Mouse (Mus musculus) layer of hippocampus, adult 9-11 months (tissue): ENCODE measurements around the gene Rin3.
A peak's percentile ranks its signal among the peaks of the same experiment; 100 is the strongest.

Source experiments
- DNase-seq: peaks from one replicate; pipeline ENCODE4 v3.0.0; 2022

The Rin3 gene

DNA sequence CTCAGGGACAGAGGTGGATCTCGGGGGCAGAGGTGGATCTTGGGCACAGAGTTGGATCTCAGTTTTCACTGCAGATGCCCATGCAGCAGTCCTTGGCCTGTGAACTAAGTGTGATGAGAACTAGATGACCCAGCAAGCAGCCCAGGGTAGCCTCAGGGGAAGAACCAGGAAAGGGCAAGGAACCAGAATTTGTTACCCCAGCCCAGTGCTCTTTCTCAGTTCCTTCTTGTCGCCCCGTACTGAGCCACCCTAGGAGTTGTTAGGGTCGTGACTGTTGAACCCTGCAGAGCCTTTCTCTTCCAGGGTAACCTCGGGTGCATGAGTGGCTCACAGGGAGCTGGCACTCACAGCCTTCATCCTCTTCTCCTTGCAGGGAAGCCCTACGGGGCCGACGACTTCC, 99.3 kb downstream of the Rin3 start:
- no peak for DNase-seq

DNA sequence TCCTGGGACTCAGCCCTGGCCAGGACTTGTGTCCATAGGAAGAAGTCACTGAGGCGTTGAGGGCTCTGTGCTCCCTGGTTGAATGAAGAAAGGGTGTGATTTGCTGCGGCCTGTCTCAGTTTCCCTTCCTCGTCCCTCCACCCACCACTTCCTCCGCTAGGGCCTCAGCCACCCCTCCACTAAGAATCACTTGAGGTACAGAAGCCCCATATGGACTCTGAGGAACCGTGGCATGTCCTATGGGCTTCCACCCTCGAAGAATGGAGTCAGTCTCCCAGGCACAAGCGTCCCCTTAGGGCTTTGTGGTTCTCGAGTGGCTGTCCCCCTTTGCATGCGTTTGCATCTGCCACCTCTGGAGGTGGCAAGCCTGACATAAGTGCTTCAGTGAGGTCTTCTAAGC, 100.4 kb downstream of the Rin3 start:
- DNase-seq, result no peak

DNA sequence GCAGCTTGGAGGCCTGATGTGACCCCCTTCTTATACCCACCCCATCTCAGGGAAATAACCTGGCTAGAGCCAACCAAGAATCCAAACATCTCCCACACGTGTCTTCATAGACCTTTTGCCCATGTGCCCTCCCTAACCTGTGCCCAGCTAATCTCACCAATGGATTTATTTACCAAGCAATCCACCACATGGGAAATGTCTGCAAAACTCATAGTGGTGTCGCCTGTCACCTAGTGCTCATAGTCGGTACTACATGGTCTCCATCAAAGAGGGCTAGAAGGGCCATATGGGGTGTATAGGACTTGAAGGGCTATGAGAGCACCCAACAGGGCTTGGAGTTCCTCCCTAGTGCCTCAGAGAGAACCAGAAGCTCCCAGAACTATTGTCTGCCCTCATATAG, 102.0 kb downstream of the Rin3 start:
- DNase-seq, result no peak

DNA sequence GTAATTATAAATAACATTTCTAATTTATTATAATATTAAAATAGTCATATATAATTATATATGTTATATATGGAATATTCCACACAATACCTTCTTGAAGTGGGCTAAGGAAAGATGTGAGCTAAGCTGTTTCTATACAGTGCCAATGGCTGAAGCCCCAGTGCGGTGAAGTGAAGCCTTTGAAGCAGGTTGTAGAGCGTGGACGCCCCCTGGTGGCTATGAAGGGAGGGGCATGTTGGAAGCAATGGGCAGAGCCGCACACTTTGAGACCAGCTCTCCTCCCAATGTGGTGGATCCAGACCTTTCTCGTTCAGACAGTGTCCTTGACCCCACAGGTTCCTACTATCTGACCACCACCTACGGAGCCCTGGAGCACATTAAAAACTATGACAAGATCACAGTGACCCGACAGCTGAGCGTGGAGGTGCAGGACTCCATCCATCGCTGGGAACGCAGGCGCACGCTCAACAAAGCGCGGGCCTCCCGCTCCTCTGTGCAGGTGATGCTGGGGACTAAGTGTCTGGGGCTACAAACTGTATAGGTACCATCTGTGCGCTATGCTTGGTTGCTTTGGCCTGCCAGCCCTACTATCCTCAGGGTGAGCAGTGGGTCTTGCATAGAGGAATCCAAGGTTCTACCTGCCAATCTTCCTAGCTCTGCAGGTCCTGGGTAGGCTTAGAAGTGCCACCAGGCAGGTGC, 104.5 kb downstream of the Rin3 start:
- peak; percentile 81 for DNase-seq

DNA sequence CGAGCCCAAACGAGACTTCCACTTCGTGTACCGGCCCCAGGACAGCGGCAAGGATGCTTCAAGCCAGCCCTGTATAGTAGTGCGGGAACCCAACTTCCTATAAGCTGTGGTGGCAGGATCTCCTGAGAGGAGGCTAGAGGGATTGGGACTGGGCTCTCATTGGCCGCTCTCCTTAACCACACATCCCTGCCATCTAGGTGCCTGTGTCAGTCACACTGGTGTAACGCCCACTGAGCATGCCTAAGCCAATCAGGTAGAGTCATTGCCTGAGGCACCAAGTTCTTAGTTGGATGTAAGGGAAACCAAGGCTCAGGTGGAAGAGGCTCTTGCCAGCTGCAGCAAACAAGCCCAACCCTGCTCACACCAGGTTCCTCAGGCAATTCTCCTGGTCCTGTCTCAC, 107.2 kb downstream of the Rin3 start:
- DNase-seq, result no peak

DNA sequence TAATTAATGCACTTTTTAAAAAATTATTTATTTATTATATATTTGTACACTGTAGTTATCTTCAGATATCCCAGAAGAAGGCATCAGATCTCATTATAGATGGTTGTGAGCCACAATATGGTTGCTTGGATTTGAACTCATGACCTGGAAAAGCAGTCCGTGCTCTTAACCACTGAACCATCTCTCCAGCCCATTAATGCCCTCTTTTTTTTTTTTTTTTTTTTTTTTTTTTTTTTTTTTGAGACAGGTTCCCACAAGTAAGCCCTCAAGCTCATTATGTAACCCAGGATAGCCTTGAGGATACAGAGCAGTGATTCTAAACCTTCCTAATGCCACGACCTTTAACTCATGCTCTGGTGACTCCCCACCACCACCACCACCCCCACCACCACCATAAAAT, 108.3 kb downstream of the Rin3 start:
- no peak for DNase-seq

DNA sequence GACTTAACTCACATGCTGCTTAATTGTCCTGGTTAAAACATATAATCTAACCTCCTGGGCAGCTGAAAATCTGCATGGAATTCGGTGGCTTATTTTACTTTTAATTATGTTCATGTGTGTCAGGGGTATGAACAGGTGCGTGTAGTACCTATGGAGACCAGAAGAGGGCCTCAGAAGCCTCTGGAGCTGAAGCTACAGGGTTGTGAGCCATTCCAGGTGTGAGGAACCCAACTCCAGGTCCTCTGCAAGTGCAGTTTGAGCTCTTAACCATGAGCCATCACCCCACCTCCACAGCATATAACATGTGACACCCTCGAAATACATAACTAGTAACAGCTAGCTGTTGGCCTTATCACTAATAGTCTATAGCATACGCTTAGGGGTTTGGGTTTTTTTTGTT, 109.1 kb downstream of the Rin3 start:
- no peak for DNase-seq

DNA sequence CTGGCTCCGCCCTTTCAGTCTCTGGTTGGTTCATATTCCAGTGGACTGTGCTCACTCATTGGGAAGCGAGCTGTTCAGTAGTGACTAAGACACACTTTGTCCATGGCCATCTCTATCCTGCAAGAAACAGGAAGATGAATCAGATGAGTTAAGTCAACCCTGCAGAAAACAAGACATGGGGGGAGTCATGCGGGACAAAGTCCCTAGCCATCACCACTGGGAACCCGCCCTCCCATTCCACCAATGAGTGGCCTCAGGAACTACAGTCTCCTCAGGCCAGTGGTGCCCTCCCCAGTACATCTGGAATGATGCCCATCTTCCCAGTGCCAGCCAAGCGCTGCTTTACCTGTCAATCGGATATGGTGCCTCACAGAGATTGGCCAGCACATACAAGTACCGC, 111.6 kb downstream of the Rin3 start:
- no peak for DNase-seq

DNA sequence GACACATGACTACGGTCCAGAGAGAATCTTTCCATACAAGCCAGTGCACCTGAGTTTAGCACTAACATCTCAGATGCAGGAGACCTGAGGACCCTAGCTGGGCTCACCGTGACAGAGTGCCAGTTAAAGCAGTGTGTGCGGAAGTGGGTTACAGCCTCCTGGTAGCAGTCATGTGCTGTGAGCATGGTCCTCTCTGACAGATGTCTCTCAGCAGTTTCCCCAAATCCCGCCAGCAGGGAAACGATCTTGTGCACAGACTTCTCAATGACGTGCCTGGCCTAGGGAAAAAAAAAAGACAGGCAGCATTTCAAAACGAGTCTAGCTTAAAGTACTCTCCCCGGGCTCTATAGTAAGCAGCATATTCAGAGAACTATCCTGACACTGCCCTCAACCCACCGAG, 112.7 kb downstream of the Rin3 start:
- DNase-seq, result peak; percentile 75

DNA sequence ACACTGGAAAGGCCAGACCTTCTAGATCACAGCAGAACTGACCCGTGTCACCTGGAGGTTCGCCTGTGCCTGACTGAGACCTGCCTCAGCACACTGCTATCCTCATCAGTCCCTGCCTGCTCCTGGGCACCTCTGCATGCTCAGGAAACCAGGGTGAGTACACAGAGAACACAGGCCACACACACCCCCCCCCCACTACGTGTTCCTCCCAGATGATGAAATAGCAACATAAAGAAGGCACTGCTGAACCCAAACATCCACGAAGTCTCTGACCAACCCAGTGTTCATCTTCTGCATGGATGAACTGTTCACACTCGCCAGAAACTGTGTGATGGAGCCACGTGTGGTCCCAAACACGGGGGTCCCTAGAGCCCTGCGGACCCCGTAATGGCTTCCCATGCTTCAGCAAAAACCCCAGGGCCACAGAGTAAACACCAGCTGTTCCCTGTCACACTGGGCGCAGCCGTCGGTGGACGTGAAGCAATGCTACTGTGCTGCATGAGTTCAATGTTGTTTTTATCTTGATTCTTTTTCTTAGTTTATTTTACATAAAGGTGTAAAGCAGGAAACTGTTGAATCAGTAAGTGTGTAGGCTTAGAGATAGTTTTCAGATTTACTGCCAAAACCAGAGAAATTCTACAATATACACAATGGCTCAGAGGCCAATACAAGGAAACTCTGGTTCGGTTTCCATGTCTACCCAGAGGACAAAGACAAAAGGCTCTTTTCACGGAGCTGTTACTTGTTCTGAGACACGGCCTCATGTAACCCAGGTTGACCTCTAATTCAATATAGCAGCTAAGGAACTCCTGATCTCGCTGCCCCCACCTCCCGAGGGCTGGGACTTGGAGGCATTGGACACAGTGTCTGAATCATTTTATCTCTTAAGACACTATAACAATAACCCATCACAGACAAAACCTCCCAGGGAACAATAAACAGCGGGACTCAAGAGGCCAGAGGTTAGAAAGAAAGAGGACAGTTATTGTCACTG, 113.4 kb downstream of the Rin3 start:
- DNase-seq, result no peak

DNA sequence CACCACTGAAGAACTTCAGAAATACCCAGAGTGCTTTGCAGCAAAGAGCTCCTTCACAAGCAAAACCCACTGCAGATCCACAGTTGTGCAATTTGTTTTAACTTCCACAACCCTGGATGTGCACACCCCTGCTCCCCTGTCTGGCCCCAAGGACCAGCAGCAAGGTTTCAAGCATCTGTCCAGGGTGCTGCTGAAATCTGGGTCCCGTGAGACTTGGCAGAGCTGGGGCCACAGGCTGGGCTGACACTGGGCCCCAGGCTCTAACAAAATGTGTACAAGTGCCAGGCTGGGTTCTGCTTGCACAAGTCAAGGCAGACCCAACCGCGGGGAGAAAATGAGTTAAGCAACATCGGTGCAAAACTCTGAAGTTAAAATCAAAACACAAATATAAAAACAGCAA, 115.7 kb downstream of the Rin3 start:
- no peak for DNase-seq

DNA sequence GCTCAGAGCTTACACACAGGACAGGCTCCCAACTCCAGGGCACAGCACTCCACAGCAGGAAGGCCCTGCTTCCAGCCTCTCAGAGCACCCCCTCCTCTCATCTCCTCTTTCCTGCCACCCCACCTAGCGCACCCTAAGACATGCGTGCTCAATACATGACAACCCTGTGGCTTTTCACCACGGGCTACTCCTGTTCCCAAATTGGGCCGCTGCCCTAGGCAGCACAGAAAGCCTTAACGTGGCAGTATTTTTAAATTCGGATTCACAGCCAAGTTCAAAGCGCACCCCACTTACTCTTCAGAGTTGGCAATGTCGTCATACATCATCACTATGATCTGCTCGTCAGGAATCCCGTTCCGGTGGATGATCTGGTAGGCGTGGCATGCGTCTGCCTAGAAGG, 130.3 kb downstream of the Rin3 start:
- no peak for DNase-seq

DNA sequence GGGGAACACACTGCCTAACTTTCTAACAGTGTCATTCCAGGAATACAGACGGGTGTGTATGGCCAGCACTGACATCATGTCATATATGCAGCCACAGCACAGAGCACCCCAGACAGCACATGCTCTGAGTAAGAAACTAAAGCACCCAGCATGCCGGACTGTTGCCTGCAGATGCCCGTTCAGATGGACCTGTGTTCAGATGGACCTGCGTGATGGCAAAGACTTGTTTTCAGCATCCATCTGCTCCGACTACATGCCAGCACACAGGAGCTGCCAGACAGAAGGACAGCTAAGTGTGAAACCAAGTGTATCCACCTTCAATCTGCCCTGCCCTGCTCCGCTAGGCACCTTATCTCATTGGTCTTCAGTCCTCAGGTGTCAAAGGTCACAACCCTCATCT, 131.8 kb downstream of the Rin3 start:
- no peak for DNase-seq

DNA sequence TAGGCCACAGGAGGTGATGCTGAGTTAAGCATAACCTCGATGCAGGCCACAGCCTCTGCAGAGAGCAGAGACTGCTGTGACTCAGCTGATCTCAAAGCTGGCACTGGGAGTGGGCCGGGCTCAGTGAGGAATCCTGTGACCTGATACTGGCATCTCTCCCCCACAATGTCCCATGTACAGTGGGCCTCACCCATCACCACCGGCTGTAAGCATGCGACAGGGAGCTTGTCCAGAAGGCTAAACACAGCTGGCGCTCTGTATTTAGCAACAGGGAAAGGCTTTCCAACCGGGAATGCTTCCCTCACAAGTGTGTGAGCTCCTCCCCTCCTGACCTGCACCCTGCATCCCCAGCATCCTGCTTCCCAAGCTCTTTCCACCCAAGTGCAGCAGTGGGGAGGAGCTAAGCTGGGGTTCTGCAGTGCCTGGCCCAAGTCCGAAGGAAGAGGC, 133.6 kb downstream of the Rin3 start:
- DNase-seq, result peak; percentile 51

DNA sequence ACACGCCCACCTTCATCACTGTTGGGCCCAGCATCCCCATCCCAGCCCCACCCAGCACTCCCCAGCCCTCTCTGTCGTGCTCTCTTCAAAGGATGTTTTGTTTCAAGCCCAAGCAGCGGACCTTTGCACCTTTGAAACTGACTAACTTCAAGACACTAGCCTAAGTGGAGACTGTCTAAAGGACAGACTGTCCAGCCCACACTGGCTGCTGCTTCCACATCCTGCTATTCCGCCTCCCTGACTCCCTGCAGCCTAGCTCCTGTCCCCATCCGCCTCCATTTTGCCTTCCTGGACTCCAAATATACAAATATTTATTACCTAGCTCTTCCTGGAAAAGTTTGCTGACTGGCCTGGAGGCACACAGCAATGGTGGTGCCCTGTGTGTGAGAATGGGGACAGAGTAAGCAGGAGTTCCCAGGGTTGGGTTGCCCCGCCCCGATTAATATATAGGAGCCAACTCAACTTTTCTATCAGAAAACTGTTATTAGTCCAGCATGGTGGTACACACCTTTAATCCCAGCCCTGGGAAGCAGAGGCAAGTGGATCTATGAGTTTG, 134.2 kb downstream of the Rin3 start:
- no peak for DNase-seq

DNA sequence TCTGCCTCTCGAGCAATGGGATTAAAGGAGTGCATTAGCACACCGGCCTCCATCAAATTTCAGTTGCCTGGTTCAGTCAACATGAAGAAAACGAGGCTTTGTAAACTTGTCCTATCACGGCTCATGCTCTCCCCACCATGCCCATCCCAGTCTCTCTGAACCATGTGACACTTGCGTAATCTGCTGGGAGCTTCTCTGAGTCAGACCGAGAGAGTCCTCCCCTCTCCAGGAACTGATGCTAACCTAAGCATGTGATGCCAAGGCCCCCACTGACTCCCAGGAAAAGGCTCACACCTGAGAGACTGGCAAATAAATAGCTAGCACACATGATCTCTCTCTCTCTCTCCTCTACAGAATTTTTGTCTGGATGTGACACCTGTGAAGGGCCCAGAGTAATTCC, 134.9 kb downstream of the Rin3 start:
- DNase-seq, result no peak

DNA sequence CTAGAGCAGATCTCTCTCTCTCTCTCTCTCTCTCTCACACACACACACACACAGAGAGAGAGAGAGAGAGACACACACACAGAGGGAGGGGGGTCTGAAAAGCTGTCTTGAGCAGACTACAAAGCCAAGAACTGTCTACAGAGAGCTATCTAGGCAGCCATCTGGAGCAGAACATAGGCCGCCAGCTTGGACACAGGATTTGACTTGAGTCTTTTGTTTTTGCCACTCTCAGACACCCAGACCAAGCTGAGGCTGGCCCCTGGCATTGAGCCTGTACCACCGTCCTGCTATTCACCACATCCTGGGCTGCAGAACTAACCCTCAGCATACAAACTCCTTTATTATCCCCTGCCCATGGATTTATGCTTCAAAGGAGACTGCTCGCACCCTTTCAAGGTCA, 136.7 kb downstream of the Rin3 start:
- DNase-seq, result peak; percentile 60

DNA sequence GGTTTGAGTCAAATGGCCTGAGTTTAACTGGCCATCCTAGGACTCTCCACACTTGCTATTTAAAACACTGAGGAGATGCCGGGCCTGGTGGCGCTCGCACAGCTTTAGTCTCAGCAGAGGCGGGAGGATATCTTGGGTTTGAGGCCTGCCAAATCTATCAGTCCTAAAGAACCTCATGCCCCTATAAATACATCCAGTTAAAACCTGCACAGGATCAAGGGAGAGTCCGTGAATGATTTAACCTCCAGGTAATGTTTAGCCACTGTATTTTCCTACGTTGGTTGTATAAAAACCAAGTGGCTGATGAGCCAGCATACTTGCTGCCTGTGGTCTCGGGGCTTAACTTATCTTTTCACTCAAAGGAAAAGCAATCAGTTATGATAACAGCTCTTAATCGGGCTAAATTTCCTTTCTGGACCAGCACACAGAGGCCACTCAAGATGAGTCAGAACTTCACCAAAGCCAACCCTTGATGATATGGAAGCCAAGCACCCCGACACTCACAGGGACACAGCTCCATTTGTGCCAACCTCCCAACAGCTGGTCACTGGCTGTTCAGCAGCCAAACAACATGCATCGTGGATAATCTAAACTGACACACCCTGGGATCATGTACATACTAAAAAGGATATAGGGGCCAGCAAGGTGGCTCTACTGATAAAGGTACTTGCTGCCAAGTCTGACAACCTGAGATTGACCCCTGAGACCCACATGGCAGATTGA, 137.5 kb downstream of the Rin3 start:
- no peak for DNase-seq

DNA sequence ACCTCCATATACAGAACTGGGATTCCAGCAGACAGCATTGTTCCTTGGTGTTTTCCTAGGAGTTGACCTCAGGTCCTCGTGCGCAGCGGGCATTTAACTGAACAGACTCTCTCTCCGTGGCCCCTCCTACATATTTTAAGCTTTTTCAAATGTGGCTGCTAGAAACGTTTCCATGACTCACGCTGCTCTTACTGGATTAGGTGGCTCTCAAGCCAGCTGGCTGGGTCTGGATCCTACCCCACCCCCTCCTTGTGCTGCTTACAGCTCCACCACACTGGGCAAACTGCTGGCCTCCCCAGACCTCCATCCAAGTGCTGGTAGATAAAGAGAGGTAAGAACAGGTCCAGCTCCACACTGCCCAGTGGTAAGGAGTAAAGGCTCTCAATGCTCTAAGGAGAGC, 139.2 kb downstream of the Rin3 start:
- no peak for DNase-seq

DNA sequence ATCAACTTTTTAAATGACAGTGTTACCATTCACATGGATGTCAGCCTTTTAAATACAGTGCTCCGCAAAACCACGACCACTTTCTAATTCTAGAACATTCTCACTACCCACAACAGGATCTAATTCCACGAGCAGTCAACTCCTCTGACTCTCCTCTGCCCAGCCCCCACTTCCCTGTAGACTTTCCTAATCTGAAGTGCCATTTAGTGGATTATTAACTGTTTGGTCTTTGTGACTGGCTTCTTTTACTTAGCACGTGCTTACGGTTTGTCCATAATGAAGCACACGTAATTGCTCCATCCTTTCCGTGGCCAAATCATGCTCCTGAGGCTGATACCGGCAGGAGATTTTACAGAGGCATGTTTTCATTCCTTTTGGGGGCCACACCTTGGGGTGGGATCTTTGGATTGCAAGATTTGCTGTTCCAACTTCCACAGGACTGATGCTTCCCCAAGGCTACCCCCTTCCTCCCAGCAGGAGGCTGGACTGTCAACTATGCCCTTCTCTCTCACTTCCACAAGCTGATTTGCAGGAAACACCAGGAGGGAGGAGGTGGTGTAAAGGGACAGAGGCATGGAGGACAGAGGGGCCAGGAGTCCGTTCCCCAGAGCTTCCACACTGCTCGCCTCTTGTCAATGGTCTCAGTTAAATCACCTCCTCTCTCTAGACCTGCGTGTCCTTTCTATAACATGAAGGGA, 139.9 kb downstream of the Rin3 start:
- DNase-seq, result no peak

DNA sequence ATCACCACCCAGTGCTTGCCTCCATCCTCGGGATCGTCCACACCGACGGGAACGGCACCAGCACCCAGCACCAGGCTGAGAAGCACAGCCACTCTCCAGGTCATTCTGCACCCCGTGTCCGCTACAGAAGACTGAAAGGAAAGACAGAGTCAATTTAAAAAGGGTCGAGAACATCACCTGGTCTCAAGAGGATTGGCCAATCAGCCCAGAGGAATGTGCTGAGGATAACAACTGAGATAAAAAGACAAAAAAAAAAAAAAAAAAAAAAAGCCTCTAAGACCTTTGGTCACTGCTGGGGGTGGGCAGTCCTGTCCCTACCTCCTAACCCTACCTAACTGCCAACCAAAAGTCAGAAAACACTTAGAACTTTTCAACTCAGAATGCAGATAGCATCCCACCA, 140.8 kb downstream of the Rin3 start:
- no peak for DNase-seq

DNA sequence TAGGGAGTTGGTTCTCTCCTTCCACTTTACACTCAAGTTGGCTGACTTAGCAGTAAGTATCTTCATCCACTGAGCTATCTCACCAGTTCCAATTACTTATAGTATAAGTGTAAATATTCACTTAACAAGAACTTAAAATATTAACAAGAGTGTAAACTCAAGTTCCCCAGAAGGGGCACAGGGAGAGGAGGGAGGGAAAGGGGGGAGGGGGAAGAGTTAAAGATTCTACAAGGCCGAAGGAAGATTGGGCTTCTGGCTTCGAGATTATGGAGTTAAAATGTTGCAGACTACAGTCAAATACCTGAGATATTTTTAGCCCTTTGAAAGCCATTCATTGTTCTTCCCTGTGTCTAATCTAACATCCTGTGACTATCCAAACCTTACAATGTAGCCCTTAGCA, 141.6 kb downstream of the Rin3 start:
- no peak for DNase-seq
